Mouse (Mus musculus) CH12.LX (cell line): ENCODE data around the gene Baiap2l2. TPM values are rescaled to one million over a fixed set of nuclear protein-coding genes. Genes with fewer than 3 reads are reported as not detected.

ENCODE experiments used
- DNase-seq: peaks from one replicate; pipeline ENCODE4 v3.0.0-alpha.2; 2013; ENCODE audit errors: extremely low read depth
- H3K27ac ChIP-seq: 2 replicates; pipeline ENCODE4 v1.5.1; 2012; ENCODE audit warnings: low read depth, mild to moderate bottlenecking, control low read depth, moderate library complexity; ENCODE audit not compliant: insufficient read depth
- H3K27me3 ChIP-seq: replicated peaks from 2 replicates; pipeline ENCODE3; 2012; ENCODE audit warnings: inconsistent platforms
- H3K36me3 ChIP-seq, 2 experiments: replicated peaks in 1 of 2; 2 replicates each; pipeline versions ENCODE3 to v1.6.1; 2012; ENCODE audit warnings: inconsistent platforms in 1 of 2, low read length in 1 of 2, mild to moderate bottlenecking in 1 of 2, mixed read lengths in 1 of 2, moderate library complexity in 1 of 2; ENCODE audit not compliant: control insufficient read depth in 1 of 2, insufficient read depth in 1 of 2
- H3K4me1 ChIP-seq, 2 experiments: 2 replicates each; pipeline ENCODE4 v1.6.1; 2012; ENCODE audit warnings: inconsistent platforms in 1 of 2, moderate library complexity in 1 of 2; ENCODE audit not compliant: insufficient read depth in 2 of 2, control insufficient read depth in 1 of 2
- H3K4me2 ChIP-seq: 2 replicates; pipeline ENCODE4 v1.6.1; 2012; ENCODE audit warnings: low read depth, mild to moderate bottlenecking, control low read depth; ENCODE audit not compliant: poor library complexity, insufficient read depth, severe bottlenecking
- H3K4me3 ChIP-seq, 3 experiments: fragments of 150-350 bp in 1 of 3; sonication (generic) in 1 of 3; replicated peaks in 1 of 3; 2 replicates each; pipeline versions ENCODE3 to v1.5.1; 2011 to 2012; ENCODE audit warnings: low read depth in 2 of 3, low read length in 2 of 3, mild to moderate bottlenecking in 2 of 3, moderate library complexity in 2 of 3, control low read depth in 1 of 3, improper control_type of control experiment in 1 of 3, inconsistent platforms in 1 of 3, mixed read lengths in 1 of 3; ENCODE audit not compliant: poor library complexity in 1 of 3
- H3K79me2 ChIP-seq: replicated peaks from 2 replicates; pipeline ENCODE4 v1.6.1; 2012; ENCODE audit warnings: mild to moderate bottlenecking, moderate library complexity; ENCODE audit not compliant: control insufficient read depth, poor library complexity, insufficient read depth, severe bottlenecking; ENCODE audit errors: extremely low read depth
- H3K9ac ChIP-seq: 2 replicates; pipeline ENCODE4 v1.6.1; 2012; ENCODE audit warnings: low read depth, mild to moderate bottlenecking, control low read depth, moderate library complexity; ENCODE audit not compliant: insufficient read depth
- H3K9me3 ChIP-seq: replicated peaks from 2 replicates; pipeline ENCODE3; 2012; ENCODE audit warnings: low read length, inconsistent platforms, mixed read lengths
- CTCF ChIP-seq, 2 experiments: IDR thresholded peaks in 1 of 2; conservative IDR thresholded peaks in 1 of 2; 2 replicates each; pipeline ENCODE4 v1.5.1; 2011 to 2012; ENCODE audit warnings: low read depth in 2 of 2, low read length in 2 of 2, improper control_type of control experiment in 1 of 2, inconsistent platforms in 1 of 2, mild to moderate bottlenecking in 1 of 2, moderate library complexity in 1 of 2
- ELF1 ChIP-seq: IDR thresholded peaks from 2 replicates; pipeline ENCODE4 v1.6.1; 2014; ENCODE audit warnings: low read depth, mild to moderate bottlenecking, inconsistent platforms, low read length, improper control_type of control experiment
- JUND ChIP-seq: conservative IDR thresholded peaks from 2 replicates; pipeline ENCODE4 v1.6.1; 2011; ENCODE audit warnings: low read depth, low read length, improper control_type of control experiment
- MEF2A ChIP-seq: IDR thresholded peaks from 2 replicates; pipeline ENCODE4 v1.6.1; 2014; ENCODE audit warnings: low read depth, mild to moderate bottlenecking, inconsistent platforms, low read length, improper control_type of control experiment, borderline replicate concordance
- MXI1 ChIP-seq: IDR thresholded peaks from 2 replicates; pipeline ENCODE4 v1.6.1; 2011; ENCODE audit warnings: mild to moderate bottlenecking, low read depth, low read length, improper control_type of control experiment
- POLR2A ChIP-seq: IDR thresholded peaks from 2 replicates; pipeline ENCODE4 v1.6.1; 2011; ENCODE audit warnings: low read depth, mild to moderate bottlenecking, improper control_type of control experiment, low read length
- RCOR1 ChIP-seq: conservative IDR thresholded peaks from 2 replicates; pipeline ENCODE4 v1.6.1; 2012; ENCODE audit warnings: low read depth, mild to moderate bottlenecking, inconsistent platforms, low read length, improper control_type of control experiment
- TCF12 ChIP-seq: IDR thresholded peaks from 2 replicates; pipeline ENCODE4 v1.6.1; 2014; ENCODE audit warnings: low read depth, mild to moderate bottlenecking, inconsistent platforms, low read length, improper control_type of control experiment
- UBTF ChIP-seq: IDR thresholded peaks from 2 replicates; pipeline ENCODE4 v1.6.1; 2012; ENCODE audit warnings: low read depth, mild to moderate bottlenecking, inconsistent platforms, low read length, improper control_type of control experiment, moderate library complexity
- ZC3H11A ChIP-seq: IDR thresholded peaks from 2 replicates; pipeline ENCODE4 v1.6.1; 2012; ENCODE audit warnings: low read depth, mild to moderate bottlenecking, inconsistent platforms, low read length, improper control_type of control experiment
- ZNF384 ChIP-seq: IDR thresholded peaks from 2 replicates; pipeline ENCODE4 v1.6.1; 2012; ENCODE audit warnings: low read depth, low read length, improper control_type of control experiment, inconsistent platforms
- dilution Hi-C: fragments of 300-500 bp; cut with MboI; formaldehyde crosslinking; loops from 2 replicates; pipeline ENCODE4 v1.14.3; 2020; ENCODE audit warnings: low sequenced_read_pairs; ENCODE audit not compliant: extremely low pct_unique_long_range_greater_than_20kb, extremely low pct_ligation_motif_present
- in situ Hi-C: fragments of 300-500 bp; cut with MboI; formaldehyde crosslinking; loops from 3 replicates; pipeline ENCODE4 v1.14.3; 2019; ENCODE audit warnings: low sequenced_read_pairs, low pct_ligation_motif_present, low pct_unique_long_range_greater_than_20kb, mixed read lengths
- polyA plus RNA-seq: library from polyadenylated mRNA; unstranded; fragments of >175 nt; gene quantifications from 2 replicates; pipeline ENCODE4 v1.2.1, GENCODE M21; 2012; ENCODE audit warnings: low read depth; ENCODE audit not compliant: insufficient read length
- total RNA-seq, 2 experiments: library from RNA; depleted of rRNA; stranded (reverse); fragments of 300-350 nt in 1 of 2; fragments of >200 nt in 1 of 2; gene quantifications; 2 replicates each; pipeline ENCODE4 v1.2.3; 2012 to 2014

Gene Baiap2l2
- total and polyA plus RNA-seq, 3 experiments, result 0.84 to 1.5 TPM; not detected in 1

DNA sequence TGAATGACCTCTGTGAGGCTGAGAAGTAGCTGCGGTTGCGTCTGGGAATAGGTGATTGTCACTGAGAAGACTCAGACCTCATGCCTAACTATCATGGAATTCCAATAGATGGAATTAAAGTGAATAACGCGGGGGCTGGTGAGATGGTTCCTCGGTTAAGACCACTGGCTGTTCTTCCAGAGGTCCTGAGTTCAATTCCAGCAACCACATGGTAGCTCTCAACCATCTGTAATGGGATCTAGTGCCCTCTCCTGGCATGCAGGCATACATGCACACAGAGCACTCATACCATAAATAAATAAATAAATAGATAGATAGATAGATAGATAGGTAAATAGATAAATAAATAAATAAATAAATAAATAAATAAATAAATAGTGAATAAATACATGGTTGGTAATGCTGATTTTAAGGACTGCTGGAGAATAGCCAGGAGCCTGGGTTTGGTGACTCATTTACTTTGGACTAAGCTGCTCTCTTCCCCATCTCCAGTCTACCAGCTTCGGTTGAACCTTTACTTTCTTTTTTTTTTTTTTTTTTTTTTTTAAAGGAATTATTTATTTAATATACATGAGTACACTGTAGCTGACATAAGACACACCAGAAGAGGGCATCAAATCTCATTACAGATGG lies 44.1 kb upstream of the Baiap2l2 start:
- H3K27ac ChIP-seq, result peak overlapping the region; percentile 81
- H3K36me3 ChIP-seq, result peaks cover 0 to under 1% of the 10 kb centered on the region in 2 experiments
- peaks cover 18 to 59% of the 10 kb centered on the region in 2 experiments for H3K4me1 ChIP-seq
- in situ Hi-C loops, result loop anchor here (25.0 kb wide), 1 partner anchor 417 kb away; the partner anchor contains the start of gene Pdxp
- H3K79me2 ChIP-seq, result peaks cover 20% of the 10 kb centered on the region
- H3K4me2 ChIP-seq, result no peak overlapping the region
- H3K4me3 ChIP-seq, result no peak overlapping the region
- dilution Hi-C loops, result no loop called here
- TF ChIP-seq CTCF (conservative IDR thresholded peaks at IDR 0.05 in 1 of 2, IDR thresholded peaks at IDR 0.05 in 1 of 2; ENCODE audit: low read depth in 2 of 2, low read length in 2 of 2), result peak in 1 of 2 experiments; percentile 36; a peak in 1 of 4 replicates
- TF ChIP-seq ZNF384, result peak; percentile 72
- no peak for TF ChIP-seq UBTF
- no peak for TF ChIP-seq TCF12
- TF ChIP-seq MEF2A, result no peak
- no peak for TF ChIP-seq ZC3H11A
- no peak for TF ChIP-seq POLR2A
- peak; percentile 44; the same call in 1 of the 2 replicates for TF ChIP-seq ELF1
- H3K9ac ChIP-seq, result no peak overlapping the region
- no peak for DNase-seq
- H3K27me3 ChIP-seq, result no peaks in the 10 kb centered on the region
- H3K9me3 ChIP-seq, result no peaks in the 10 kb centered on the region

DNA sequence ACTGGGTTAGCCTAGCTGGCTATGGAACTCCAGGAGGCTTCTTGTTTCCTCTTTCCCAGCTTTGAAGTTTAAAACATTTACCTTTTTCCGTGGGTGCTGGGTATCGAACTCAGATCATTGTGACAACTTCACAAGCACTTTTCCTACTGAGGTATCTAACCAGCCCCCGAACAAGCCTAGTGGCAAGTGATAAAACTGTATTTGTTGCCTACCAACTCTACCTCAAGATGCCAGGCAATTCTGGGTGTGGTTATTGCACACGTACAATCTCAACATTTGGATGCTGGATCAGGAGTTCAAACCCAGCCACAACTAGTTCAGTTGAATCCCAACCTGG lies 43.6 kb upstream of the Baiap2l2 start:
- dilution Hi-C loops (no loop called here), in situ Hi-C loops (loop anchor here (25.0 kb wide), 1 partner anchor 417 kb away; the partner anchor contains the start of gene Pdxp)
- Histone ChIP-seq H3K27me3 (no peaks in the 10 kb centered on the region), H3K36me3 (peaks cover 0 to 3% of the 10 kb centered on the region in 2 experiments), H3K27ac (peak overlapping the region; percentile 31; the same call in 1 of the 2 replicates), H3K4me3 (no peak overlapping the region), H3K9me3 (no peaks in the 10 kb centered on the region), H3K79me2 (peaks cover 20% of the 10 kb centered on the region), H3K4me2 (no peak overlapping the region), H3K4me1 (peaks cover 19 to 59% of the 10 kb centered on the region in 2 experiments), H3K9ac (no peak overlapping the region)
- no peak for DNase-seq
- 0 out of 2 replicates have a peak, but pooled peaks have one; percentile 26 for TF ChIP-seq RCOR1
- no peak for TF ChIP-seq JUND
- TF ChIP-seq ZNF384, result 0 out of 2 replicates have a peak, but pooled peaks have one; percentile 4
- peak; percentile 39; the same call in 1 of the 2 replicates for TF ChIP-seq MXI1
